Mouse (Mus musculus): ENCODE results near the gene Bpifa1. TPM values are rescaled to one million over a fixed set of nuclear protein-coding genes. Genes with fewer than 3 reads are reported as not detected.

Gene Bpifa1
- polyA plus RNA-seq (2014; fragmentation: Illumina TruSeq; extraction: RNeasy Lipid Tissue Mini Kit (QIAGEN cat#74804); ENCODE audit: low read depth, low replicate concordance), result not detected

DNA sequence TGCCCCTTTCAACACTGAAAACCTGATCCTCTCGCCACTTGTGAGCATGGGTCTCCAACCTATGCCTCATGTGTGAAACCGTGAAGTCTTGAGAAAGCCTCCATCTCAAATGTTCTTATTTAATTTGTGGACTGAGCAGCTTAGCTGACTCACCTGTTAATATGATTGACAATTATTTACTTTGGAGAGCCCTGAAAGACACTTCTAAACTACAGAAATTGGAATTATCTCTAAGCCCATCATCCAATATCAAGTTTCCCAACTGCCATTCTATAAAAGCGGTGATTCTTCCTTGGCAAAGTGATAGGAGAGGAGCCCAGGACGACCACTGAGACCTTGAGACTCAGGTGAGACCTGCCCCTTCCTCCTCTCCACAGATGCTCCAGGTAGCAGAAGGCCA is at the start of gene Bpifa1:
TSS of gene Bpifa1 (plus strand) at position 301 of the 400 bp plus-strand sequence.

DNA sequence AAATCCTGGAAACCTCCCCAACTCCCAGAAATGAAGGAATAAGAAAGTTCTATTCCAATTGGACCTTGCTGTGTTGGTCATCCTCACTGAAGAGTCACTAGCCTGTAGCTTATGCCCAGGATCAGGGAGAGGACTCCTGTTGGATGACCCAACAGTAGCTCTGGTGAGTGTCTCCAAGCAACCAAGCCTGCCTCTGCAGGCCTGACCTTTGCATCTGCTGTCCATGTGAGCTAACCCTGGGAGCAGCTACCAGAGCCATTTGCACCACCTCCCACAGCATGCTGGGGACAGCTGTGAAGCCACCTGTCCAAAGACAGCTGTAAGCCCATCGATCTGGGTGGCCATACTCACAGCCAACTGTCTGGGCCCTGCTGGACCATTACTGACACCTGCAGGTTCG is 12.6 kb upstream of the Bpifa1 start, which contains the start of gene Bpifa3:
TSS of gene Bpifa3 (plus strand) at position 217 of the 400 bp plus-strand sequence.

DNA sequence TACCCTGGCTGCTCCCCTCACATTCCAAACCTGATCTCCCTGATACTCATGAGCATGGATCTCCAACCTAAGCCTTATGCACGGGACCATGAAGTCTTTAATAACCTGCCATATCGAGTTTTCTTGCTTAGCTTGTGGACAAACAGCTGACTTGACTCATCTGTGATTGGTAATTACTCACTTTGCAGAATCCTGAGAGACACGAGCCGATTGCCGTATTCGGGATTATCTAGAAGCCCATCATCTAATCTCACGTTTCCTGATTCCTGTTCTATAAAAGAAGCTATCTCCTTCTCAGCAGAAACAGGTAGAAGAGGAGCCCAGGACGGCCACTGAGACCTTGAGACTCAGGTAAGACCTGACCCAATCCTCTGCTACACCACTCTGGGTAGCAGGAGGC is 19.6 kb downstream of the Bpifa1 start, which contains the start of gene Bpifa5:
TSS of gene Bpifa5 (plus strand) at position 301 of the 400 bp plus-strand sequence.

DNA sequence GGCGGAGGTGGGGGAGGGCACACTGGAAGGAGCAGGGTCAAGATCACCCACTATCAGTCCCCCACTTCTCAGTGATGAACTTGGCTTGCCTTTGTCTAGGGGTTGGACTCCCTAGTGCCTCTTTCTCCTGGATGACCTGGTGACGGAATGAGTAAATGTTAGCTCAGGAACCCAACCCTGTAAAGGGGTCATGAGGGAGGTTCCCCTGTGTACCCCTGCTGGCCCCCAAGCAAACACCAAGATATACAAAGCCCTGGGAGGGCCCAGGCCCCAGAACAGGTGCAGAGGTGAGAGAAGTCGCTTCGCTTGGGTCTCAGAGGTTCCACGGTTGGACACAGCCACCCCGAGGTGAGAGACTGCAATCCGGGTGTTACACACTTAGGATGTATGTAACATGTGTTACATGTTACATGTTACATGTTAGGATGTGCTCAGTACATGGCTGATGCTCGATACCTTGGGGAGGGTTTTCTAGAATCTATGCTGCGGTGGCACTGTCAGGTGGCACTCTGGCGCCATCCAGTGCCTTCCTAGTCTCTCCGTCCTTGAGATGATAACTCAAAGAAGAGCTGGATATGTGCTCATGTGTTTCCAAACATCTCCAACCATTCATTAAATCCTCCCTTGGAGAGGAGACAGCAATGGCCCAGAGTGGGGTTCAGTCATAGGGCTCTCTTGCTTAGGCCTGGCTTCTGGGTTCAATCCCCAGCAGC is 48.0 kb downstream of the Bpifa1 start, which contains the start of gene Bpifb1:
TSS of gene Bpifb1 (plus strand) at position 273 of the 713 bp plus-strand sequence.

Other genes with a start within 250 kb of the Bpifa1 start
- not detected for gene Bpifb6, start 242.5 kb upstream of the Bpifa1 start, polyA plus RNA-seq (2014; fragmentation: Illumina TruSeq; extraction: RNeasy Lipid Tissue Mini Kit (QIAGEN cat#74804); ENCODE audit: low read depth, low replicate concordance)
- gene Bpifb3, start 224.7 kb upstream of the Bpifa1 start, polyA plus RNA-seq (2014; fragmentation: Illumina TruSeq; extraction: RNeasy Lipid Tissue Mini Kit (QIAGEN cat#74804); ENCODE audit: low read depth, low replicate concordance), result not detected
- gene Bpifb4, start 204.7 kb upstream of the Bpifa1 start, polyA plus RNA-seq (2014; fragmentation: Illumina TruSeq; extraction: RNeasy Lipid Tissue Mini Kit (QIAGEN cat#74804); ENCODE audit: low read depth, low replicate concordance), result not detected
- gene Bpifa6, start 167.9 kb upstream of the Bpifa1 start, polyA plus RNA-seq (2014; fragmentation: Illumina TruSeq; extraction: RNeasy Lipid Tissue Mini Kit (QIAGEN cat#74804); ENCODE audit: low read depth, low replicate concordance), result not detected
- not detected for gene Bpifa2, start 134.6 kb upstream of the Bpifa1 start, polyA plus RNA-seq (2014; fragmentation: Illumina TruSeq; extraction: RNeasy Lipid Tissue Mini Kit (QIAGEN cat#74804); ENCODE audit: low read depth, low replicate concordance)
- not detected for gene Bpifa3, start 12.5 kb upstream of the Bpifa1 start, polyA plus RNA-seq (2014; fragmentation: Illumina TruSeq; extraction: RNeasy Lipid Tissue Mini Kit (QIAGEN cat#74804); ENCODE audit: low read depth, low replicate concordance)
- not detected for gene Bpifa5, start 19.7 kb downstream of the Bpifa1 start, polyA plus RNA-seq (2014; fragmentation: Illumina TruSeq; extraction: RNeasy Lipid Tissue Mini Kit (QIAGEN cat#74804); ENCODE audit: low read depth, low replicate concordance)
- not detected for gene Bpifb1, start 47.9 kb downstream of the Bpifa1 start, polyA plus RNA-seq (2014; fragmentation: Illumina TruSeq; extraction: RNeasy Lipid Tissue Mini Kit (QIAGEN cat#74804); ENCODE audit: low read depth, low replicate concordance)
- gene Bpifb5, start 80.9 kb downstream of the Bpifa1 start, polyA plus RNA-seq (2014; fragmentation: Illumina TruSeq; extraction: RNeasy Lipid Tissue Mini Kit (QIAGEN cat#74804); ENCODE audit: low read depth, low replicate concordance), result not detected
- gene Bpifb9a, start 115.0 kb downstream of the Bpifa1 start, polyA plus RNA-seq (2014; fragmentation: Illumina TruSeq; extraction: RNeasy Lipid Tissue Mini Kit (QIAGEN cat#74804); ENCODE audit: low read depth, low replicate concordance), result not detected
- gene Bpifb9b, start 164.3 kb downstream of the Bpifa1 start, polyA plus RNA-seq (2014; fragmentation: Illumina TruSeq; extraction: RNeasy Lipid Tissue Mini Kit (QIAGEN cat#74804); ENCODE audit: low read depth, low replicate concordance), result not detected
- 11.8 TPM for gene Cdk5rap1, start 230.1 kb downstream of the Bpifa1 start, polyA plus RNA-seq (2014; fragmentation: Illumina TruSeq; extraction: RNeasy Lipid Tissue Mini Kit (QIAGEN cat#74804); ENCODE audit: low read depth, low replicate concordance)

All from liver, adult 10 weeks (tissue).